Comparison of ENCODE assay signal across 9 mouse cellular contexts in the genomic region with DNA sequence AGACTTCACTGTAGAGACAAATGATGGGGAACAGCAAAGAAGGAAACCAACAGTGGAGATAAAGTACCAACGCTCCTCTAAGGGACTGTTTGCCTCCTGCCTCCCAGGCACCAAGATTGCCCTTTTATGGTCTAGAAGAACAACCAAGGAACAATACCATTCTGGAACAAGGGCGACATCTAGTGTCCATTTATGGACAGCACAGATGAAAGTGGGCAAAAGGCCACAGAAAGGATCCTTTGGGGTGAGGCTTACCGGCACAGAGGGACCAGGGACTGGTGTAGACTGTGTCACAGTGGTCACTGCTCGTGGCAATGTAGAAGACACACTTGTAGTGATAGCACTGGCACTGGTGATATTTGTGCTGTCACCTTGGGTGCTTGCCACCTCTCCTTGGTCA. TPM values are rescaled to one million over a fixed set of nuclear protein-coding genes. Genes with fewer than 3 reads are reported as not detected.
A peak's percentile ranks its signal among the peaks of the same experiment; 100 is the strongest.
DNase-seq lines count a peak whose midpoint lies in the region; ATAC-seq lines count a peak whose summit lies in the region.
"Had no signal": no experiment of that assay in that cellular context is flagged by ENCODE, and none has a peak within 500 bp of the region (broad histone marks: within the 10 kb centered on the region; RNA-seq: fewer than 3 reads in every experiment).

No protein-coding gene starts in this region.

- intact Hi-C loops in left cerebral cortex, postnatal 14 days (cut with DNase I): loop anchor here (5.0 kb wide), 1 partner anchor 151 kb away; no protein-coding TSS in a partner anchor

- H3K4me2 ChIP-seq in forebrain, embryonic 13.5 days: no peak overlapping the region

- H3K27me3 ChIP-seq in forebrain, embryonic 13.5 days: no peaks in the 10 kb centered on the region
- no peaks in the 10 kb centered on the region for H3K27me3 ChIP-seq in midbrain, embryonic 10.5 days (ENCODE audit: low read depth, poor library complexity, severe bottlenecking)

- no peaks in the 10 kb centered on the region for H3K4me1 ChIP-seq in forebrain, embryonic 13.5 days
- no peaks in the 10 kb centered on the region for H3K4me1 ChIP-seq in midbrain, embryonic 10.5 days

- no peak overlapping the region for H3K27ac ChIP-seq in forebrain, embryonic 13.5 days
- no peak overlapping the region for H3K27ac ChIP-seq in midbrain, embryonic 10.5 days (replicated peaks)
- H3K27ac ChIP-seq: macrophage had no signal

- 38% methylated on average over 4 of the region's 4 CpGs for WGBS in forebrain, embryonic 13.5 days
- WGBS in midbrain, embryonic 10.5 days: 41% methylated on average over 4 of the region's 4 CpGs

- no peaks in the 10 kb centered on the region for H3K9me3 ChIP-seq in forebrain, embryonic 13.5 days (replicated peaks)
- no peaks in the 10 kb centered on the region for H3K9me3 ChIP-seq in midbrain, embryonic 10.5 days (replicated peaks)

- ATAC-seq in forebrain, embryonic 13.5 days: peak; percentile 44; the same call in 1 of the 2 replicates

- DNase-seq in right cerebral cortex, adult 2 months (ENCODE audit: low spot score in 2 of 2): peak; percentile 35 to 51
- DNase-seq in right cerebral cortex, postnatal 36 days (ENCODE audit: low spot score in 2 of 2): no peak
- DNase-seq in brain, embryonic 18.5 days (ENCODE audit: low read depth, low spot score): peak; percentile 16
- peak; percentile 87 for DNase-seq in induced T-regulatory cell, adult 2 months (ENCODE audit: low read depth)
- peak; percentile 55 to 74 for DNase-seq in left cerebral cortex, postnatal 14 days (ENCODE audit: low spot score in 2 of 2)
- DNase-seq in midbrain, embryonic 10.5 days (ENCODE audit: low spot score): peak; percentile 49
- peak; percentile 12 to 50 for DNase-seq in spleen, postnatal 14 days (ENCODE audit: low spot score in 2 of 2)

- no peak overlapping the region for H3K4me3 ChIP-seq in forebrain, embryonic 13.5 days
- H3K4me3 ChIP-seq in midbrain, embryonic 10.5 days: no peak overlapping the region

- H3K9ac ChIP-seq in forebrain, embryonic 13.5 days: no peak overlapping the region

- peaks cover 99% of the 10 kb centered on the region for H3K36me3 ChIP-seq in forebrain, embryonic 13.5 days (ENCODE audit: poor library complexity, severe bottlenecking)
- H3K36me3 ChIP-seq in midbrain, embryonic 10.5 days: peaks cover 100% of the 10 kb centered on the region

RNA-seq across cellular contexts. Expression of a gene that starts 17.5 kb away (rescaled TPM):
- 59.4 and 68.9 TPM in 2 replicates for polyA plus RNA-seq in forebrain, embryonic 13.5 days (2015; fragmentation: Nextera tagmentation; extraction: Ambion mirVana)
- 10 to 100 TPM; 71.8 to 73.7 TPM for total RNA-seq in left cerebral cortex, postnatal 14 days (2021)
- polyA plus RNA-seq in midbrain, embryonic 10.5 days (2016; fragmentation: Nextera tagmentation; extraction: Ambion mirVana): 69.6 and 78.0 TPM in 2 replicates

RNA-seq across cellular contexts. Expression of a gene that starts 18.0 kb away (rescaled TPM):
- polyA plus RNA-seq in forebrain, embryonic 13.5 days (2015; fragmentation: Nextera tagmentation; extraction: Ambion mirVana): 7.2 and 8.9 TPM in 2 replicates
- 1 to 10 TPM; 5.4 to 6.4 TPM for total RNA-seq in left cerebral cortex, postnatal 14 days (2021)
- polyA plus RNA-seq in midbrain, embryonic 10.5 days (2016; fragmentation: Nextera tagmentation; extraction: Ambion mirVana): 16.8 and 23.3 TPM in 2 replicates

RNA-seq across cellular contexts. Expression of a gene that starts 26.9 kb away (rescaled TPM):
- 127 and 132 TPM in 2 replicates for polyA plus RNA-seq in forebrain, embryonic 13.5 days (2015; fragmentation: Nextera tagmentation; extraction: Ambion mirVana)
- 10 to 100 TPM; 57.2 to 58.8 TPM for total RNA-seq in left cerebral cortex, postnatal 14 days (2021)
- polyA plus RNA-seq in midbrain, embryonic 10.5 days (2016; fragmentation: Nextera tagmentation; extraction: Ambion mirVana): 144 and 159 TPM in 2 replicates

RNA-seq across cellular contexts. Expression of a gene that starts 27.0 kb away (rescaled TPM):
- polyA plus RNA-seq in forebrain, embryonic 13.5 days (2015; fragmentation: Nextera tagmentation; extraction: Ambion mirVana): 1.7 and 2.0 TPM in 2 replicates
- 1 to 10 TPM; 5.5 to 6.0 TPM for total RNA-seq in left cerebral cortex, postnatal 14 days (2021)
- 1.9 and 2.7 TPM in 2 replicates for polyA plus RNA-seq in midbrain, embryonic 10.5 days (2016; fragmentation: Nextera tagmentation; extraction: Ambion mirVana)

RNA-seq across cellular contexts. Expression of a gene that starts 52.7 kb away (rescaled TPM):
- 42.7 and 45.4 TPM in 2 replicates for polyA plus RNA-seq in forebrain, embryonic 13.5 days (2015; fragmentation: Nextera tagmentation; extraction: Ambion mirVana)
- total RNA-seq in left cerebral cortex, postnatal 14 days (2021): 100 to 1,000 TPM; 240 to 245 TPM
- 7.4 and 14.4 TPM in 2 replicates for polyA plus RNA-seq in midbrain, embryonic 10.5 days (2016; fragmentation: Nextera tagmentation; extraction: Ambion mirVana)

Comparison
In these comparisons a context has a peak if more than half of its experiments do, and no peak if none do; other contexts are left out.
1. DNase-seq: peak in right cerebral cortex, adult 2 months (2 of 2), brain, embryonic 18.5 days (single experiment), induced T-regulatory cell, adult 2 months (single experiment), left cerebral cortex, postnatal 14 days (2 of 2), midbrain, embryonic 10.5 days (single experiment) and spleen, postnatal 14 days (2 of 2); none in right cerebral cortex, postnatal 36 days (0 of 2).